Mouse (Mus musculus) hindbrain, embryonic 11.5 days (tissue): ENCODE results near the gene Nfkbie. TPM values are rescaled to one million over a fixed set of nuclear protein-coding genes. Genes with fewer than 3 reads are reported as not detected.

ENCODE experiments used
- ATAC-seq: fragments of 200-750 bp; cut with Nextera tagmentation; 2 replicates; pipeline ENCODE4 v1.8.0; 2017; ENCODE audit warnings: mild to moderate bottlenecking, moderate TSS enrichment, moderate library complexity; ENCODE audit not compliant: low FRiP score
- DNase-seq: peaks from one replicate; pipeline ENCODE4 v3.0.0-alpha.2; 2015; ENCODE audit warnings: low spot score
- H3K27ac ChIP-seq: fragments of 300-500 bp; sonication (generic); 2 replicates; pipeline ENCODE4 v1.5.1; 2014; ENCODE audit warnings: mild to moderate bottlenecking, low read depth, low read length
- H3K27me3 ChIP-seq: fragments of 300-500 bp; sonication (generic); 2 replicates; pipeline ENCODE4 v1.6.1; 2014; ENCODE audit warnings: mild to moderate bottlenecking, low read length, moderate library complexity, mixed read lengths; ENCODE audit not compliant: control insufficient read depth, insufficient read depth
- H3K36me3 ChIP-seq: fragments of 300-500 bp; sonication (generic); 2 replicates; pipeline ENCODE4 v1.6.1; 2014; ENCODE audit warnings: mild to moderate bottlenecking, low read length, moderate library complexity, mixed read lengths; ENCODE audit not compliant: control insufficient read depth, insufficient read depth
- H3K4me1 ChIP-seq: fragments of 300-500 bp; sonication (generic); replicated peaks from 2 replicates; pipeline ENCODE4 v1.6.1; 2014; ENCODE audit warnings: low read length, mixed read lengths; ENCODE audit not compliant: control insufficient read depth, insufficient read depth
- H3K4me2 ChIP-seq: fragments of 300-500 bp; sonication (generic); replicated peaks from 2 replicates; pipeline ENCODE4 v1.6.1; 2014; ENCODE audit warnings: mild to moderate bottlenecking, low read depth, low read length
- H3K4me3 ChIP-seq: fragments of 300-500 bp; sonication (generic); 2 replicates; pipeline ENCODE4 v1.5.1; 2014; ENCODE audit warnings: low read depth, low read length
- H3K9ac ChIP-seq: fragments of 300-500 bp; sonication (generic); 2 replicates; pipeline ENCODE4 v1.6.1; 2014; ENCODE audit warnings: low read depth, low read length
- H3K9me3 ChIP-seq: fragments of 300-500 bp; sonication (generic); 2 replicates; pipeline ENCODE4 v1.6.1; 2016; ENCODE audit warnings: low read length; ENCODE audit not compliant: control insufficient read depth
- WGBS: fragments of 180-500 bp; shearing (Covaris S2); extraction: QIAGEN DNeasy Blood & Tissue Kit; methylation state at CpG from one replicate; pipeline ENCODE4 v1.1.7; 2014; 5-methylcytosine and 5-hydroxymethylcytosine counted together
- polyA plus RNA-seq: library from polyadenylated mRNA; unstranded; fragments of >200 nt; fragmentation: Nextera tagmentation; extraction: Ambion mirVana; gene quantifications from 2 replicates; pipeline ENCODE4 v1.2.1, GENCODE M21; 2014

Nfkbie gene
- polyA plus RNA-seq, 1 experiment from 2014 or later, result 9.0 TPM

GRCm38 (mm10) chr17:45551816-45552451, 3.6 kb upstream of the Nfkbie start:
- Histone ChIP-seq H3K27ac (no peak overlapping the region), H3K36me3 (no peaks in the 10 kb centered on the region), H3K4me2 (0 out of 2 replicates have a peak overlapping the region, but pooled peaks have one; percentile 5), H3K4me1 (peaks cover 3% of the 10 kb centered on the region; the same call in 1 of the 2 replicates), H3K4me3 (no peak overlapping the region), H3K27me3 (peaks cover 13% of the 10 kb centered on the region), H3K9me3 (no peaks in the 10 kb centered on the region), H3K9ac (no peak overlapping the region)
- ATAC-seq (no peak), DNase-seq (peak; percentile 85)
- 6% methylated on average over 8 of the region's 8 CpGs for WGBS

GRCm38 (mm10) chr17:45553065-45553464, 2.4 kb upstream of the Nfkbie start:
- 91% methylated on average over 3 of the region's 3 CpGs for WGBS
- Histone ChIP-seq H3K27me3 (peaks cover 3% of the 10 kb centered on the region; the same call in 1 of the 2 replicates), H3K4me3 (no peak overlapping the region), H3K27ac (no peak overlapping the region), H3K9me3 (no peaks in the 10 kb centered on the region), H3K4me2 (no peak overlapping the region), H3K9ac (no peak overlapping the region), H3K36me3 (no peaks in the 10 kb centered on the region), H3K4me1 (0 out of 2 replicates have a peak, but pooled peaks cover 3% of the 10 kb centered on the region)
- DNase-seq (no peak), ATAC-seq (no peak)

GRCm38 (mm10) chr17:45554420-45554819, 1.1 kb upstream of the Nfkbie start:
- Histone ChIP-seq H3K4me3 (no peak overlapping the region), H3K36me3 (no peaks in the 10 kb centered on the region), H3K9me3 (no peaks in the 10 kb centered on the region), H3K27me3 (0 out of 2 replicates have a peak, but pooled peaks cover 2% of the 10 kb centered on the region), H3K4me1 (0 out of 2 replicates have a peak, but pooled peaks cover 2% of the 10 kb centered on the region), H3K9ac (no peak overlapping the region), H3K4me2 (no peak overlapping the region), H3K27ac (no peak overlapping the region)
- WGBS, result 47% methylated on average over 1 of the region's 1 CpGs
- no peak for DNase-seq
- ATAC-seq, result no peak

GRCm38 (mm10) chr17:45556107-45556489, 595 bp downstream of the Nfkbie start:
- Histone ChIP-seq H3K9ac (peak overlapping the region; percentile 48), H3K27me3 (0 out of 2 replicates have a peak, but pooled peaks cover 2% of the 10 kb centered on the region), H3K4me2 (peak overlapping the region; percentile 91), H3K4me3 (peak overlapping the region; percentile 58), H3K4me1 (0 out of 2 replicates have a peak, but pooled peaks cover 2% of the 10 kb centered on the region), H3K36me3 (no peaks in the 10 kb centered on the region), H3K9me3 (no peaks in the 10 kb centered on the region), H3K27ac (no peak overlapping the region)
- 4% methylated on average over 14 of the region's 14 CpGs for WGBS
- ATAC-seq, result no peak
- DNase-seq, result no peak

- Histone ChIP-seq H3K27me3 (0 out of 2 replicates have a peak, but pooled peaks cover 2% of the 10 kb centered on the region), H3K9me3 (no peaks in the 10 kb centered on the region), H3K4me1 (0 out of 2 replicates have a peak, but pooled peaks cover 2% of the 10 kb centered on the region), H3K4me3 (peak overlapping the region; percentile 58), H3K27ac (no peak overlapping the region), H3K36me3 (no peaks in the 10 kb centered on the region), H3K9ac (no peak overlapping the region), H3K4me2 (peak overlapping the region; percentile 91; the same call in 1 of the 2 replicates)
- 71% methylated on average over 3 of the region's 3 CpGs for WGBS
- DNase-seq, result no peak
- ATAC-seq, result no peak
Observed at GRCm38 (mm10) chr17:45556514-45557245, 1.2 kb downstream of the Nfkbie start.

- no peak overlapping the region for H3K4me2 ChIP-seq
- H3K27me3 ChIP-seq, result 0 out of 2 replicates have a peak, but pooled peaks cover 2% of the 10 kb centered on the region
- 78% methylated on average over 7 of the region's 7 CpGs for WGBS
- ATAC-seq (no peak), DNase-seq (no peak)
- H3K9me3 ChIP-seq, result no peaks in the 10 kb centered on the region
- H3K4me3 ChIP-seq, result no peak overlapping the region
- H3K27ac ChIP-seq, result no peak overlapping the region
- no peak overlapping the region for H3K9ac ChIP-seq
- no peaks in the 10 kb centered on the region for H3K36me3 ChIP-seq
- H3K4me1 ChIP-seq, result 0 out of 2 replicates have a peak, but pooled peaks cover 2% of the 10 kb centered on the region
Observed at GRCm38 (mm10) chr17:45557246-45557824, 1.8 kb downstream of the Nfkbie start.

- no peaks in the 10 kb centered on the region for H3K36me3 ChIP-seq
- WGBS, result 69% methylated on average over 16 of the region's 16 CpGs
- H3K27me3 ChIP-seq, result 0 out of 2 replicates have a peak, but pooled peaks cover 2% of the 10 kb centered on the region
- H3K4me1 ChIP-seq, result 0 out of 2 replicates have a peak, but pooled peaks cover 2% of the 10 kb centered on the region
- no peak for ATAC-seq
- no peaks in the 10 kb centered on the region for H3K9me3 ChIP-seq
- no peak overlapping the region for H3K4me2 ChIP-seq
- no peak for DNase-seq
- H3K9ac ChIP-seq, result no peak overlapping the region
- H3K27ac ChIP-seq, result no peak overlapping the region
- no peak overlapping the region for H3K4me3 ChIP-seq
Observed at GRCm38 (mm10) chr17:45557998-45558862, 2.7 kb downstream of the Nfkbie start.
